In the genomic region with DNA sequence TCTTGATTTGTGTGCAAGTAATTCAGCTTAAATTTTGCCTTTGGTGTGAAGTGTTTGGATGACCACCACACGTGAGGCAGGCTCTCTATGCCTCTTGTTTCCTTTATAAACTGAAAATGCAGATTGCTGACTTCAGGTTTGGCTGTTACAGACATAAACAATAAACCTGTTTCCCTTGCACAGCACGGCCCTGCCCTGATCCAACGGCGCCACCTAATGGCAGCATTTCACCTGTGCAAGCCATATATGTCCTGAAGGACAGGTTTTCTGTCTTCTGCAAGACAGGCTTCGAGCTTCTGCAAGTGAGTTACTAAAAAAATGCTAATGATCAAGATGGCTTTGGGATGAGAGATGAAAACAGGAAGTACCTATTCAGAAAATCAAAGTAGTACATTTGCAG, we compare ENCODE assay signal across 8 mouse cellular contexts. TPM values are rescaled to one million over a fixed set of nuclear protein-coding genes. Genes with fewer than 3 reads are reported as not detected.
DNase-seq lines count a peak whose midpoint lies in the region; ATAC-seq and TF ChIP-seq lines count a peak whose summit lies in the region.

No protein-coding gene starts in this region.

- H3K9me3 ChIP-seq in E14TG2a.4 (ENCODE audit: low read length) = no peaks in the 10 kb centered on the region
- no peaks in the 10 kb centered on the region for H3K9me3 ChIP-seq in intestine, embryonic 16.5 days (ENCODE audit: control insufficient read depth, low read length)
- no peaks in the 10 kb centered on the region for H3K9me3 ChIP-seq in lung, embryonic 14.5 days (ENCODE audit: low read depth, low read length)

- no peak overlapping the region for H3K27ac ChIP-seq in intestine, embryonic 16.5 days (ENCODE audit: low read length)
- H3K27ac ChIP-seq in lung, embryonic 14.5 days (ENCODE audit: low read depth) = no peak overlapping the region

- no peak overlapping the region for H3K4me2 ChIP-seq in intestine, embryonic 16.5 days (ENCODE audit: low read depth, low read length)
- H3K4me2 ChIP-seq in lung, embryonic 14.5 days = no peak overlapping the region

- ATAC-seq in intestine, embryonic 16.5 days = peak; percentile 53; the same call in 1 of the 2 replicates
- ATAC-seq in lung, embryonic 14.5 days (ENCODE audit: insufficient read depth) = no peak

- peak; percentile 78 for TF ChIP-seq CTCF in E14TG2a.4 (conservative IDR thresholded peaks at IDR 0.05; ENCODE audit: low read length)
- peak; percentile 80 for TF ChIP-seq CTCF in lung, embryonic 14.5 days (IDR thresholded peaks at IDR 0.05; ENCODE audit: low read depth)

- peaks cover 61% of the 10 kb centered on the region for H3K4me1 ChIP-seq in E14TG2a.4 (replicated peaks; ENCODE audit: low read depth, low read length)
- H3K4me1 ChIP-seq in intestine, embryonic 16.5 days (ENCODE audit: control insufficient read depth, insufficient read depth, low read length) = no peaks in the 10 kb centered on the region
- H3K4me1 ChIP-seq in lung, embryonic 14.5 days (ENCODE audit: insufficient read depth) = no peaks in the 10 kb centered on the region

- H3K27me3 ChIP-seq in E14TG2a.4 (ENCODE audit: insufficient read depth, low read length) = no peaks in the 10 kb centered on the region
- H3K27me3 ChIP-seq in intestine, embryonic 16.5 days (replicated peaks; ENCODE audit: control insufficient read depth, insufficient read depth, low read length) = no peaks in the 10 kb centered on the region
- H3K27me3 ChIP-seq in lung, embryonic 14.5 days (ENCODE audit: insufficient read depth, low read length) = no peaks in the 10 kb centered on the region

- H3K9ac ChIP-seq in intestine, embryonic 16.5 days (ENCODE audit: low read depth, low read length) = no peak overlapping the region
- no peak overlapping the region for H3K9ac ChIP-seq in lung, embryonic 14.5 days

- 25% methylated on average over 5 of the region's 5 CpGs for WGBS in intestine, embryonic 16.5 days
- 28% methylated on average over 5 of the region's 5 CpGs for WGBS in lung, embryonic 14.5 days

- peak; percentile 84 for DNase-seq in 416B (ENCODE audit: low read depth)
- DNase-seq in c-Kit-positive CD71-positive TER-119-positive erythroid progenitor cells, embryonic 14.5 days (ENCODE audit: low spot score) = peak; percentile 66
- DNase-seq in frontal cortex, postnatal 14 days (ENCODE audit: low spot score in 2 of 2) = peak; percentile 65 to 66
- DNase-seq in lung, embryonic 14.5 days = peak; percentile 75
- peak; percentile 39 for DNase-seq in skeletal muscle tissue, adult 2 months (ENCODE audit: low read depth, low spot score)
- DNase-seq in yolk sac, embryonic 10.5 days (ENCODE audit: low spot score) = no peak

- H3K4me3 ChIP-seq in E14TG2a.4 (replicated peaks; ENCODE audit: low read length) = no peak overlapping the region
- no peak overlapping the region for H3K4me3 ChIP-seq in intestine, embryonic 16.5 days (ENCODE audit: low read length)
- H3K4me3 ChIP-seq in lung, embryonic 14.5 days (ENCODE audit: low read depth, low read length) = no peak overlapping the region

- peaks cover 72% of the 10 kb centered on the region for H3K36me3 ChIP-seq in E14TG2a.4 (ENCODE audit: insufficient read depth, low read length)
- H3K36me3 ChIP-seq in intestine, embryonic 16.5 days (ENCODE audit: control insufficient read depth, insufficient read depth, low read length) = no peaks in the 10 kb centered on the region
- H3K36me3 ChIP-seq in lung, embryonic 14.5 days (ENCODE audit: insufficient read depth) = peaks cover 13% of the 10 kb centered on the region; the same call in 1 of the 2 replicates

RNA-seq across cellular contexts. Expression of a gene that starts 5.4 kb away (rescaled TPM):
- polyA plus RNA-seq in intestine, embryonic 16.5 days (2015; fragmentation: Nextera tagmentation; extraction: Ambion mirVana) = 0.29 and 0.84 TPM in 2 replicates
- 0.27 and 0.39 TPM in 2 replicates for polyA plus RNA-seq in lung, embryonic 14.5 days (2014; fragmentation: Nextera tagmentation; extraction: Ambion mirVana)

RNA-seq across cellular contexts. Expression of a gene that starts 16.5 kb away (rescaled TPM):
- polyA plus RNA-seq in intestine, embryonic 16.5 days (2015; fragmentation: Nextera tagmentation; extraction: Ambion mirVana) = 155 and 170 TPM in 2 replicates
- polyA plus RNA-seq in lung, embryonic 14.5 days (2014; fragmentation: Nextera tagmentation; extraction: Ambion mirVana) = 244 and 279 TPM in 2 replicates

RNA-seq across cellular contexts. Expression of a gene that starts 19.1 kb away (rescaled TPM):
- polyA plus RNA-seq in intestine, embryonic 16.5 days (2015; fragmentation: Nextera tagmentation; extraction: Ambion mirVana) = 230 and 259 TPM in 2 replicates
- polyA plus RNA-seq in lung, embryonic 14.5 days (2014; fragmentation: Nextera tagmentation; extraction: Ambion mirVana) = 172 and 186 TPM in 2 replicates

RNA-seq across cellular contexts. Expression of a gene that starts 35.4 kb away (rescaled TPM):
- polyA plus RNA-seq in intestine, embryonic 16.5 days (2015; fragmentation: Nextera tagmentation; extraction: Ambion mirVana) = not detected in 2 replicates
- polyA plus RNA-seq in lung, embryonic 14.5 days (2014; fragmentation: Nextera tagmentation; extraction: Ambion mirVana) = not detected in 2 replicates

RNA-seq across cellular contexts. Expression of a gene that starts 49.5 kb away (rescaled TPM):
- 67.3 and 72.0 TPM in 2 replicates for polyA plus RNA-seq in intestine, embryonic 16.5 days (2015; fragmentation: Nextera tagmentation; extraction: Ambion mirVana)
- polyA plus RNA-seq in lung, embryonic 14.5 days (2014; fragmentation: Nextera tagmentation; extraction: Ambion mirVana) = 104 and 105 TPM in 2 replicates
